Mouse (Mus musculus): ENCODE data around the gene Olfr114. TPM values are rescaled to one million over a fixed set of nuclear protein-coding genes. Genes with fewer than 3 reads are reported as not detected.

The Olfr114 gene
- not detected in 2 replicates for polyA plus RNA-seq (2011; ENCODE audit: insufficient read length, low read depth, missing spikeins)

GRCm38 (mm10) chr17:37592643-37593042 is at the start of gene Olfr114:
Gene Olfr114, minus strand, starts transcription at chr17:37592743.
- no peak within 1 kb of the TSS for H3K4me3 ChIP-seq (ENCODE audit: insufficient read depth, low read length)
- no peak within 1 kb of the TSS for H3K27ac ChIP-seq (ENCODE audit: insufficient read depth, low read length)
- TF ChIP-seq POLR2A (IDR thresholded peaks at IDR 0.05; ENCODE audit: low read depth, low read length) (no peak), CTCF (IDR thresholded peaks at IDR 0.05; ENCODE audit: borderline replicate concordance, insufficient read depth, low read length) (no peak)
- H3K4me1 ChIP-seq (ENCODE audit: control insufficient read depth, insufficient read depth, low read length) = no peaks in the 10 kb centered on the region

GRCm38 (mm10) chr17:37627009-37627408 is 34.5 kb upstream of the Olfr114 start, which contains the start of the genes Olfr115 and Olfr116:
Gene Olfr115, minus strand, starts transcription at chr17:37627109.
Gene Olfr116, minus strand, starts transcription at chr17:37627199.
- no peak within 1 kb of the TSS for H3K27ac ChIP-seq (ENCODE audit: insufficient read depth, low read length)
- no peak within 1 kb of the TSS for H3K4me3 ChIP-seq (ENCODE audit: insufficient read depth, low read length)
- no peaks in the 10 kb centered on the region for H3K4me1 ChIP-seq (ENCODE audit: control insufficient read depth, insufficient read depth, low read length)
- TF ChIP-seq POLR2A (IDR thresholded peaks at IDR 0.05; ENCODE audit: low read depth, low read length) = no peak
- no peak for TF ChIP-seq CTCF (IDR thresholded peaks at IDR 0.05; ENCODE audit: borderline replicate concordance, insufficient read depth, low read length)

GRCm38 (mm10) chr17:37577563-37577962 is 15.0 kb downstream of the Olfr114 start, which contains the start of gene Olfr113:
Gene Olfr113, minus strand, starts transcription at chr17:37577663.
- Histone ChIP-seq H3K4me1 (ENCODE audit: control insufficient read depth, insufficient read depth, low read length) (no peaks in the 10 kb centered on the region), H3K4me3 (ENCODE audit: insufficient read depth, low read length) (no peak within 1 kb of the TSS), H3K27ac (ENCODE audit: insufficient read depth, low read length) (no peak within 1 kb of the TSS)
- no peak for TF ChIP-seq POLR2A (IDR thresholded peaks at IDR 0.05; ENCODE audit: low read depth, low read length)
- no peak for TF ChIP-seq CTCF (IDR thresholded peaks at IDR 0.05; ENCODE audit: borderline replicate concordance, insufficient read depth, low read length)

DNA sequence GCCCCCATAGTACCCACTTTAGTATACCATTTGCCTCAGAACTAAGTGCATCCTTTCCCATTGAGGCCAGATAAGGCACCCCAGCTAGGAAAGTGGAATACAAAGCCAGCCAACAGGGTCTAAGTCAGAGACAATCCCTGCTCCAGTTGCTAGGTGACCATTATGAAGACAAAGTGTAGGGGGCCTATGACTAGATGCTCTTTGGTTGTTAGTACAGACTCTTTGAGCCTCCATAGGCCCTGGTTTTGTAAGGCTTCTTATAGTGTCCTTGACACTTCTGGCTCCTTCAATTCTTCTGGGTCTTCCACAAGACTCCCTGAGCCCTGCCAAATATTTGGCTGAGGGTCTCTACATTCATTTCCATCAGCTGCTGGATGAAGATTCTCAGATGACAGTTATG is 23.2 kb downstream of the Olfr114 start, which contains the start of gene Olfr112:
Gene Olfr112 (minus strand): TSS at position 101 of the 400 bp plus-strand sequence.
- H3K4me3 ChIP-seq (ENCODE audit: insufficient read depth, low read length) = no peak within 1 kb of the TSS

DNA sequence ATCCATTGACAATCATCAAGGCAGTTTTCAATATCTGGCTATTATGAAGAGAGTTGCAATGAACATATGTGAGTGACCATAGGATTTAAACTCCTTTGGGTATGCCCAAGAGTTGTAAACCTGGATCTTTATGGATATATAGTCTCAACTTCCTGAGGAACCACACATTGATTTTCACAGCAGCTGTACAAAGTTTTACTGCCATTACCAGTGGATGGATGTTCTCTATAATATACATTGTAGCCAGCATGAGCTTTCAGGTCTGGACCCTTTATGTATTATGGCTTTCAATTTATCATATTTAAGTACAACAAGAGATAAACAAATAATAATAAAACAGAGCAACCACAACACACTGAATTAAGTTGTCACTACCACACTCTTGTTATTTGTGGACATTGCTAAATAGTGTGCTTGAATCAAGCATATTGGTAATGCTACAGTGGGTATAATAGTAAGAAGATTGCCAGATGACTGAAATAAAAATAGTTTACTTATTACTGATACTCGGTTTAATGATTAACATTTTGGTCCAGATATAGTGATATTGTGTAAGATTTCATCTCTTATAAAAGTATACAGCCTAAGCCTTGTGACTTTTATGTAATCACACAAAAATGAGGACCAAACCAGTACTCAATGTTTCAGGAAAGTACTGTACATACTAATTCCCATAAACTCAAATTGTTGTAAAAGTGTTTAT is 33.5 kb downstream of the Olfr114 start:
- no peak overlapping the region for H3K27ac ChIP-seq (ENCODE audit: insufficient read depth, low read length)
- TF ChIP-seq CTCF (IDR thresholded peaks at IDR 0.05; ENCODE audit: borderline replicate concordance, insufficient read depth, low read length) = no peak
- H3K4me1 ChIP-seq (ENCODE audit: control insufficient read depth, insufficient read depth, low read length) = no peaks in the 10 kb centered on the region
- H3K4me3 ChIP-seq (ENCODE audit: insufficient read depth, low read length) = no peak overlapping the region

More for the DNA sequence above, 23.2 kb downstream of the Olfr114 start, which contains the start of gene Olfr112:
- no peaks in the 10 kb centered on the region for H3K4me1 ChIP-seq (ENCODE audit: control insufficient read depth, insufficient read depth, low read length)
- no peak within 1 kb of the TSS for H3K27ac ChIP-seq (ENCODE audit: insufficient read depth, low read length)
- TF ChIP-seq CTCF (IDR thresholded peaks at IDR 0.05; ENCODE audit: borderline replicate concordance, insufficient read depth, low read length) (no peak), POLR2A (IDR thresholded peaks at IDR 0.05; ENCODE audit: low read depth, low read length) (no peak)

DNA sequence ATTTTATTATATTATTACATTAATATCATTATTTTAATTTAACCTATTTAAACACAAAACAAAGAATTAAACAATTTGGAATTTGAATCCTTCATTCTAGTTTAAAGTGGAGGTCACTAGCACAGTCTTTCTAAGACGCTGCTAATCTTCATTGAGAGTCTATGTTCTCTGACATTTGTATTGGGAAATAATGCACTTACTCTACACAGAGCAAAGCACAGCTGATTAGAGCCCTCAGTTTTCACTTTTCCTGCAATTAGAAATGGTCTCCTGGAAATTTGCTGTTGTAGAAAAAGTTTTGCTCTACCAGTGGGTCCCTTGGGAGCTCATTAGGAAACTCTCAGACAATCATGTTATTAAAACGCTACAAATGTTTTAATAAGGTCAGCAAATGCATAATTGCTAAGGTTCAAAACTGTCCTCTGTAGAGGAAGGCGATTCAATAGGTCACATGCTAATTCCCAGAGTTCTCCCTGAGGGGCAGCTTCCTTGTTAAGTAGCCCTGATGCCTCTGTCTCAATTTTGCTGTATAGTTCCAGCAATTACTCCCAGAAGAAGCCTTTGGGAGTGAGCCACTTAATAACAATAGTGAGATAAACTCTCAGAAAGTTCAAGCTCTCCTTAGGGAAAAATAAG is 48.6 kb downstream of the Olfr114 start:
- Histone ChIP-seq H3K27ac (ENCODE audit: insufficient read depth, low read length) (no peak overlapping the region), H3K4me3 (ENCODE audit: insufficient read depth, low read length) (no peak overlapping the region), H3K4me1 (ENCODE audit: control insufficient read depth, insufficient read depth, low read length) (no peaks in the 10 kb centered on the region)
- TF ChIP-seq CTCF (IDR thresholded peaks at IDR 0.05; ENCODE audit: borderline replicate concordance, insufficient read depth, low read length) (no peak), POLR2A (IDR thresholded peaks at IDR 0.05; ENCODE audit: low read depth, low read length) (no peak)

DNA sequence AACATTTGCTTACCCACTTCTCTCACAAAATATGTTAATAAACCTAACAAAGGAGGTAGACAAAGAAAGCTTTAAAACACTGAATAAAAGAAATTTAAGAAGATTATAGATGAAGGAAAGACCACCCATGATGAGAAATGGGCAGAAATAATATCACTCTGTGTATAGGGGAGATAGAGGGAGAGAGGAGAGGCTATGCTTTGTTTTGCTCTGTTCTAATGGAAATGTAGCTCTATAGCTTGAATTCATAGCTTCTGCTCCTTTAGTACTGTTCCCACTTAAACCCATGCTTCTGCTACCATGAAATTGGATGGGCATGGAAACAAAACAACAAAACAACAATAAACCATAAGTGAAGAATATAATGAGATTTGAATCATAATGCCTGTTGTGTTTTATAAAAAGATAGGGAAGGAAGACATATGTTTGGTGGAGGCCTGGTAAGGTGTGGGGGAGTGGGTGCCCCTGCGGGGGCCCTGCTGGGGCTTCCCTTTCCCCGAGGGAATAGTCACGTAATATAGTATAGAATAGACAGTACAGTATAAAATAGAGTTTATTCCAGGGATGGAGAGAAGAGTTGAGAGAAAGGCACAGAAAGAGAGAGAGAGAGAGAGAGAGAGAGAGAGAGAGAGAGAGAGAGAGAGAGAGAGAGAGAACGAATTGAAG is 51.0 kb downstream of the Olfr114 start:
- Histone ChIP-seq H3K27ac (ENCODE audit: insufficient read depth, low read length) (no peak overlapping the region), H3K4me3 (ENCODE audit: insufficient read depth, low read length) (no peak overlapping the region), H3K4me1 (ENCODE audit: control insufficient read depth, insufficient read depth, low read length) (no peaks in the 10 kb centered on the region)
- TF ChIP-seq CTCF (IDR thresholded peaks at IDR 0.05; ENCODE audit: borderline replicate concordance, insufficient read depth, low read length) = no peak
- no peak for TF ChIP-seq POLR2A (IDR thresholded peaks at IDR 0.05; ENCODE audit: low read depth, low read length)

Other genes with a start within 250 kb of the Olfr114 start
- gene Olfr104-ps, start 233.2 kb downstream of the Olfr114 start, polyA plus RNA-seq (2011; ENCODE audit: insufficient read length, low read depth, missing spikeins) = not detected in 2 replicates
- gene Olfr105-ps, start 213.7 kb downstream of the Olfr114 start, polyA plus RNA-seq (2011; ENCODE audit: insufficient read length, low read depth, missing spikeins) = not detected in 2 replicates
- gene Olfr106-ps, start 202.3 kb downstream of the Olfr114 start, polyA plus RNA-seq (2011; ENCODE audit: insufficient read length, low read depth, missing spikeins) = not detected in 2 replicates
- gene Olfr107, start 193.5 kb downstream of the Olfr114 start, polyA plus RNA-seq (2011; ENCODE audit: insufficient read length, low read depth, missing spikeins) = not detected in 2 replicates
- not detected in 2 replicates for gene Olfr108, start 147.3 kb downstream of the Olfr114 start, polyA plus RNA-seq (2011; ENCODE audit: insufficient read length, low read depth, missing spikeins)
- not detected in 2 replicates for gene Olfr109, start 133.8 kb downstream of the Olfr114 start, polyA plus RNA-seq (2011; ENCODE audit: insufficient read length, low read depth, missing spikeins)
- not detected in 2 replicates for gene H2-M2, start 109.2 kb downstream of the Olfr114 start, polyA plus RNA-seq (2011; ENCODE audit: insufficient read length, low read depth, missing spikeins)
- not detected in 2 replicates for gene Olfr110, start 100.3 kb downstream of the Olfr114 start, polyA plus RNA-seq (2011; ENCODE audit: insufficient read length, low read depth, missing spikeins)
- not detected in 2 replicates for gene Olfr111, start 84.7 kb downstream of the Olfr114 start, polyA plus RNA-seq (2011; ENCODE audit: insufficient read length, low read depth, missing spikeins)
- not detected in 2 replicates for gene Olfr112, start 23.3 kb downstream of the Olfr114 start, polyA plus RNA-seq (2011; ENCODE audit: insufficient read length, low read depth, missing spikeins)
- gene Olfr113, start 15.1 kb downstream of the Olfr114 start, polyA plus RNA-seq (2011; ENCODE audit: insufficient read length, low read depth, missing spikeins) = not detected in 2 replicates
- gene Olfr115, start 34.4 kb upstream of the Olfr114 start, polyA plus RNA-seq (2011; ENCODE audit: insufficient read length, low read depth, missing spikeins) = not detected in 2 replicates
- not detected in 2 replicates for gene Olfr116, start 34.5 kb upstream of the Olfr114 start, polyA plus RNA-seq (2011; ENCODE audit: insufficient read length, low read depth, missing spikeins)
- gene Olfr117, start 71.0 kb upstream of the Olfr114 start, polyA plus RNA-seq (2011; ENCODE audit: insufficient read length, low read depth, missing spikeins) = not detected in 2 replicates
- gene Olfr118, start 74.2 kb upstream of the Olfr114 start, polyA plus RNA-seq (2011; ENCODE audit: insufficient read length, low read depth, missing spikeins) = not detected in 2 replicates
- not detected in 2 replicates for gene Olfr119, start 103.8 kb upstream of the Olfr114 start, polyA plus RNA-seq (2011; ENCODE audit: insufficient read length, low read depth, missing spikeins)
- not detected in 2 replicates for gene Olfr120, start 129.1 kb upstream of the Olfr114 start, polyA plus RNA-seq (2011; ENCODE audit: insufficient read length, low read depth, missing spikeins)
- not detected in 2 replicates for gene Olfr121, start 156.1 kb upstream of the Olfr114 start, polyA plus RNA-seq (2011; ENCODE audit: insufficient read length, low read depth, missing spikeins)
- gene Olfr122, start 175.9 kb upstream of the Olfr114 start, polyA plus RNA-seq (2011; ENCODE audit: insufficient read length, low read depth, missing spikeins) = not detected in 2 replicates
- gene Olfr123, start 200.8 kb upstream of the Olfr114 start, polyA plus RNA-seq (2011; ENCODE audit: insufficient read length, low read depth, missing spikeins) = not detected in 2 replicates
- not detected in 2 replicates for gene Olfr124, start 207.1 kb upstream of the Olfr114 start, polyA plus RNA-seq (2011; ENCODE audit: insufficient read length, low read depth, missing spikeins)
- not detected in 2 replicates for gene Olfr125, start 240.2 kb upstream of the Olfr114 start, polyA plus RNA-seq (2011; ENCODE audit: insufficient read length, low read depth, missing spikeins)

All from embryonic fibroblast, embryonic 13.5 days (primary cell).